Mouse (Mus musculus): Measurements from ENCODE around the gene Dhodh. TPM values are rescaled to one million over a fixed set of nuclear protein-coding genes. Genes with fewer than 3 reads are reported as not detected.

Dhodh gene
- polyA plus RNA-seq, 1 experiment from 2014 or later: 17.2 TPM

DNA sequence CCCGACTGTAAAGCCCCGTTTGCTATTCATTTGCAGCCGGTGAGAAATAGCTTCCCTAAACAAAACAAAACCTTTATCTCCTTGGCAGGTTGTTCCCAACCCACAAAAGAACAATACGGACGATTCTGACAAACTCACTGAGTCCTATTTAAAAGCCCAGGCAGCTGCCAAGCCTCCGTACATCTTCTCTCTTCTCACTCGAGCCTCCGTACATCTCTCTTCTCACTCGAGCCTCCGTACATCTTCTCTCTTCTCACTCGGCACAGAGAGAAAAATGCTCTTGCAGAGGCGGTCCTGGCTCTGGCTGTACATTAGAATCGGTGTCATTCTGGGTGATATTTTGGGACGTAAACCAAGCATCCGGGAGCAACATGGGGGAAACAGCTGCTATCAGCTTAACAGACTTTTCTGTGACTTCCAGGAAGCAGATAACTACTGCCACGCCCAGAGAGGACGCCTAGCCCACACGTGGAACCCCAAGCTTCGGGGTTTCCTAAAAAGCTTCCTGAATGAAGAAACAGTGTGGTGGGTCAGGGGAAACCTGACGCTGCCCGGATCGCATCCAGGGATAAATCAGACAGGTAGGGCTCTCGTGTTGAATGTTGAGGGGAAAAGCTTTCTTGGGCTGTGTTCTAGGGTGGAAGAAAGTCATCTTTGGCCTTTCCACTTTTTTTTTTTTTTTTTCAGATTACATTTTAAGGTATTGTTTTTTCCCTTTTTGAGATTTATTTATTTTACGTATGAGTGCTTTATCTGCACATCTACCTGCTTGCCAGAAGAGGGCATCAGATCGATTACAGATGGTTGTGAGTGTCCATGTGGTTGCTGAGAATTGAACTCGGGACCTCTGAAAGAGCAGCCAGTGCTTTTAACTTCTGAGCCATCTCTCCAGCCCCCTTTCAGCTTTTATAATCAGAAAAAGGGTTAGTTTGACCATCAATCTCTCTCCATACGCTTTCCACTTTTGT lies 6.1 kb upstream of the Dhodh start, which contains the start of gene Pkd1l3:
Gene Pkd1l3 (plus strand): TSS at position 275 of the 968 bp plus-strand sequence.
- Histone ChIP-seq H3K27ac (replicated peaks) (no peak within 1 kb of the TSS; the same call in 1 of the 2 replicates), H3K36me3 (replicated peaks) (no peaks in the 10 kb centered on the region), H3K9ac (no peak within 1 kb of the TSS), H3K27me3 (no peaks in the 10 kb centered on the region), H3K4me2 (peak within 1 kb of the TSS; percentile 70), H3K4me1 (replicated peaks) (peaks cover 20% of the 10 kb centered on the region), H3K9me3 (replicated peaks) (no peaks in the 10 kb centered on the region), H3K4me3 (replicated peaks) (peak within 1 kb of the TSS; percentile 52)
- peak; percentile 34; the same call in 1 of the 2 replicates for ATAC-seq (ENCODE audit: insufficient read depth)
- 16% methylated on average over 27 of the region's 27 CpGs for WGBS (ENCODE audit: insufficient replicate concordance)

GRCm38 (mm10) chr8:109609153-109609502 lies 655 bp upstream of the Dhodh start:
- H3K4me3 ChIP-seq (replicated peaks): peak overlapping the region; percentile 74
- H3K9me3 ChIP-seq (replicated peaks): no peaks in the 10 kb centered on the region
- peak overlapping the region; percentile 75 for H3K9ac ChIP-seq
- no peak for ATAC-seq (ENCODE audit: insufficient read depth)
- H3K4me1 ChIP-seq (replicated peaks): peaks cover 27% of the 10 kb centered on the region
- H3K4me2 ChIP-seq: peak overlapping the region; percentile 94
- 13% methylated on average over 5 of the region's 5 CpGs for WGBS (ENCODE audit: insufficient replicate concordance)
- H3K27me3 ChIP-seq: no peaks in the 10 kb centered on the region
- peak overlapping the region; percentile 97 for H3K27ac ChIP-seq (replicated peaks)
- peaks cover 5% of the 10 kb centered on the region for H3K36me3 ChIP-seq (replicated peaks)

- Histone ChIP-seq H3K4me1 (replicated peaks) (peaks cover 23% of the 10 kb centered on the region), H3K27ac (replicated peaks) (peak overlapping the region; percentile 97), H3K9me3 (replicated peaks) (no peaks in the 10 kb centered on the region), H3K9ac (peak overlapping the region; percentile 57), H3K4me2 (peak overlapping the region; percentile 94), H3K27me3 (no peaks in the 10 kb centered on the region), H3K4me3 (replicated peaks) (peak overlapping the region; percentile 74), H3K36me3 (replicated peaks) (peaks cover 18% of the 10 kb centered on the region)
- no peak for ATAC-seq (ENCODE audit: insufficient read depth)
- 2% methylated on average over 12 of the region's 12 CpGs for WGBS (ENCODE audit: insufficient replicate concordance)
Measured at GRCm38 (mm10) chr8:109607650-109608049, 823 bp downstream of the Dhodh start.

DNA sequence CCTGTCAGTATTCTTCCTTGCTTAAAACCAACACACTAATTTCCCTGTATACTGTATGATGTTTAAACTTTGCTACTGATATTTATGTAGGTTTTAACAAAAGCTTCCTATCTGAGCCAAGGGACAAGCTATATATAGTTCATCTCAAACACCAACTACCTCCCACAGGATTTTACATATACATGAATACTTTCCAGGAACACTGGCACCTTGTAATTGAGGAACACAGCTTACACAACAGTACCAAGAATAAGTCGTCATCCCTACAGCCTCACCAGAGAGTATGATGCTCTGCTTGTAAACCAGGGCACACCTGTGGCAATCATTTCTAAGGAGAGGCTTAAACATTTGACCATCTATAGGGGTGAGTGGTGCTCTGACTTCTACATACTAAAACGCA lies 1.7 kb downstream of the Dhodh start:
- H3K4me1 ChIP-seq (replicated peaks): peaks cover 23% of the 10 kb centered on the region
- peaks cover 23% of the 10 kb centered on the region for H3K36me3 ChIP-seq (replicated peaks)
- WGBS (ENCODE audit: insufficient replicate concordance): 50% methylated on average over 2 of the region's 2 CpGs
- no peak overlapping the region for H3K4me3 ChIP-seq (replicated peaks)
- H3K9me3 ChIP-seq (replicated peaks): no peaks in the 10 kb centered on the region
- no peak for ATAC-seq (ENCODE audit: insufficient read depth)
- H3K4me2 ChIP-seq: no peak overlapping the region; the same call in 1 of the 2 replicates
- H3K27me3 ChIP-seq: no peaks in the 10 kb centered on the region
- no peak overlapping the region for H3K9ac ChIP-seq
- no peak overlapping the region for H3K27ac ChIP-seq (replicated peaks)

DNA sequence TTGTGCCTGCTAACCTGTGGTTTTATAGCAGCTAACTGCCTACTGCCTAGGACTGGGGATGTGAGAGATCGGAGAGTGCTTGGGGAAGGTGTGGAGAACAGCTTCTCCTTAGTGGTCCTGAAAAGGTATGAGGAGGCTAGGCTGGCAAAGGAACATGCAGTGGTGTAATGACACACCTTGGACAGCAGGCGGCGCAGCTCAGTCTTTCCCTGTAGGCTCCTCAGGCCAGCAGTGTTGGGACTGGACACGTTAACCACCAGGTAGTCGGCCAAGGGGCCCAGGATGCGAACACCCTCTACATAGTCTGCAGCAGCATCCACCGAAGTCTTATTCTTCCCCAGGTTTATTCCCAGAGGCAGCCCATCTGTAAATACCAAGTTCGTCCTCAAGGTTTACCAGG lies 12.6 kb downstream of the Dhodh start:
- Histone ChIP-seq H3K27me3 (no peaks in the 10 kb centered on the region), H3K4me1 (replicated peaks) (peaks cover 6% of the 10 kb centered on the region; the same call in 1 of the 2 replicates), H3K9me3 (replicated peaks) (no peaks in the 10 kb centered on the region), H3K27ac (replicated peaks) (no peak overlapping the region), H3K36me3 (replicated peaks) (peaks cover 25% of the 10 kb centered on the region), H3K9ac (no peak overlapping the region), H3K4me2 (no peak overlapping the region), H3K4me3 (replicated peaks) (no peak overlapping the region)
- ATAC-seq (ENCODE audit: insufficient read depth): no peak
- WGBS (ENCODE audit: insufficient replicate concordance): 47% methylated on average over 8 of the region's 8 CpGs

- peaks cover 6% of the 10 kb centered on the region; the same call in 1 of the 2 replicates for H3K4me1 ChIP-seq (replicated peaks)
- peaks cover 25% of the 10 kb centered on the region for H3K36me3 ChIP-seq (replicated peaks)
- H3K27me3 ChIP-seq: no peaks in the 10 kb centered on the region
- H3K4me3 ChIP-seq (replicated peaks): no peak overlapping the region
- no peak overlapping the region for H3K4me2 ChIP-seq
- no peaks in the 10 kb centered on the region for H3K9me3 ChIP-seq (replicated peaks)
- no peak overlapping the region for H3K27ac ChIP-seq (replicated peaks)
- WGBS (ENCODE audit: insufficient replicate concordance): 64% methylated on average over 6 of the region's 6 CpGs
- H3K9ac ChIP-seq: no peak overlapping the region
- no peak for ATAC-seq (ENCODE audit: insufficient read depth)
Measured at GRCm38 (mm10) chr8:109593117-109593788, 15.2 kb downstream of the Dhodh start.

GRCm38 (mm10) chr8:109592164-109592563 lies 16.3 kb downstream of the Dhodh start:
- peaks cover 23% of the 10 kb centered on the region for H3K36me3 ChIP-seq (replicated peaks)
- no peak overlapping the region for H3K4me3 ChIP-seq (replicated peaks)
- H3K27ac ChIP-seq (replicated peaks): no peak overlapping the region
- ATAC-seq (ENCODE audit: insufficient read depth): no peak
- WGBS (ENCODE audit: insufficient replicate concordance): 61% methylated on average over 5 of the region's 5 CpGs
- no peak overlapping the region for H3K4me2 ChIP-seq
- peaks cover 6% of the 10 kb centered on the region; the same call in 1 of the 2 replicates for H3K4me1 ChIP-seq (replicated peaks)
- no peaks in the 10 kb centered on the region for H3K9me3 ChIP-seq (replicated peaks)
- H3K9ac ChIP-seq: no peak overlapping the region
- no peaks in the 10 kb centered on the region for H3K27me3 ChIP-seq

DNA sequence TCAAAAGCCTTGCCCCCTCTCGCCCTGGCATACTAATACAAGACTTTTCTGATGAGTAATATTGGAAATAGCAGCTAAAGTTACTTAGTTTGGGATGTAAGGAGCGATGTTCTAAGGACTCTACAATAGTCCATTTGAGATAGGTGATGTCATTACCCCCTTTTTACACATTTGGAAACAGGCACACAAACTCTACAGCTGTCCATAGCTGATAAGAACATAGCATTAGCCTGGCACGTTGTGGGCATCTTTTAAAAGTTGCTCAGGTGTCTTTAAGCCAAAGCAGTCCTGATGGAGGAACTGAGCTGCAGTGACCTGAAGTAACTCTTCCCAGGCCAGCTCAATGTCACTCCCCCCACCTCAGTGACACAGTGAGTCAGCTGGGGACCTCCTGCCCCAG lies 17.1 kb downstream of the Dhodh start:
- Histone ChIP-seq H3K4me3 (replicated peaks) (no peak overlapping the region), H3K36me3 (replicated peaks) (peaks cover 18% of the 10 kb centered on the region), H3K27ac (replicated peaks) (no peak overlapping the region), H3K9ac (no peak overlapping the region), H3K4me1 (replicated peaks) (peaks cover 6% of the 10 kb centered on the region; the same call in 1 of the 2 replicates), H3K27me3 (no peaks in the 10 kb centered on the region), H3K9me3 (replicated peaks) (no peaks in the 10 kb centered on the region), H3K4me2 (no peak overlapping the region)
- 53% methylated on average over 3 of the region's 3 CpGs for WGBS (ENCODE audit: insufficient replicate concordance)
- ATAC-seq (ENCODE audit: insufficient read depth): no peak

DNA sequence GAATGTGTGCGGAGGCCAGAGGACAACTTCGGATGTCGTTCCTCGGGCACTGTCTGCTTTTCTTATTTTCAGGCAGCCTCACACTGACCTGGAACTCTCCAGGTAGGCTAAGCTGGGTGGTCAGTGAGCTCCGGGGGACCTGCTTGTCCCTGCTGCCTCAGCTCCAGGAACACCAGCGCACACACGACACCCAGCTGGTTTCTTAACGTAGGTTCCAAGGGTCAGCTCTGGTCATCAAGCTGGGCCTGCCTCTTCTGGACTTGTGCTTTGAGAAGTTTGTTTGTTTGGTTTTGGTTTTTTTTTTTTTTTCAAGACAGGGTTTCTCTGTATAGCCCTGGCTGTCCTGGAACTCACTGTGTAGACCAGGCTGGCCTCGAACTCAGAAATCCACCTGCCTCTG lies 17.6 kb downstream of the Dhodh start:
- Histone ChIP-seq H3K4me3 (replicated peaks) (no peak overlapping the region), H3K27ac (replicated peaks) (no peak overlapping the region), H3K4me1 (replicated peaks) (peaks cover 8% of the 10 kb centered on the region; the same call in 1 of the 2 replicates), H3K9me3 (replicated peaks) (no peaks in the 10 kb centered on the region), H3K36me3 (replicated peaks) (peaks cover 18% of the 10 kb centered on the region), H3K4me2 (no peak overlapping the region), H3K9ac (no peak overlapping the region), H3K27me3 (no peaks in the 10 kb centered on the region)
- ATAC-seq (ENCODE audit: insufficient read depth): no peak
- 80% methylated on average over 9 of the region's 9 CpGs for WGBS (ENCODE audit: insufficient replicate concordance)

DNA sequence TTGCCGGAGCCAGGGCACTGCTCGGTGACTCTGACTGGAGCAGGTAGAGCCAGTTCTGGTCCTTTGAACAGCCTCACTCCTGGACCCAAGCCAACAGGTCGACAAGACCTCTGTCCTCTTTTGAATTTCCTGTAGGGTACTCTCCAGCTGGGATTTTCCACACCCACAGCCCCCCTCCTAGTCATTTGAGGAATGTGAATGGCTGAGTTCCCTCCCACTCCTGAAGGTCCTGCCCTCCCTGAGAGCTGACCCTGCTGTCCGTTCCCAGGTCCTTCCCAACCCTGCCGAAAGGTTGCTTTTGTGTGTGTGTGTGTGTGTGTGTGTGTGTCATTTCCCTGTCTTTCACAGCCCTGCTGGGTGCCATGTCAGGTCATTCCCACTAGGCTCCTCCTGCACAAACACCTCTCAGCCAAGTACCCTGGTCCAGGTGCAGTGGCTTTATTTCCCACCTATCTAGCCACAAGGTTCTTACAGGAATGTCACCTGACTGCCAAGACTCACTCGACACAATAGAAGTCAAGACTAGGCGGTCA lies 21.4 kb downstream of the Dhodh start:
- H3K27me3 ChIP-seq: no peaks in the 10 kb centered on the region
- H3K4me2 ChIP-seq: no peak overlapping the region
- H3K4me3 ChIP-seq (replicated peaks): no peak overlapping the region
- 44% methylated on average over 7 of the region's 7 CpGs for WGBS (ENCODE audit: insufficient replicate concordance)
- ATAC-seq (ENCODE audit: insufficient read depth): peak; percentile 67
- peak overlapping the region; percentile 33 for H3K27ac ChIP-seq (replicated peaks)
- no peak overlapping the region for H3K9ac ChIP-seq
- no peaks in the 10 kb centered on the region for H3K36me3 ChIP-seq (replicated peaks)
- H3K4me1 ChIP-seq (replicated peaks): peaks cover 19% of the 10 kb centered on the region; the same call in 1 of the 2 replicates
- H3K9me3 ChIP-seq (replicated peaks): no peaks in the 10 kb centered on the region

DNA sequence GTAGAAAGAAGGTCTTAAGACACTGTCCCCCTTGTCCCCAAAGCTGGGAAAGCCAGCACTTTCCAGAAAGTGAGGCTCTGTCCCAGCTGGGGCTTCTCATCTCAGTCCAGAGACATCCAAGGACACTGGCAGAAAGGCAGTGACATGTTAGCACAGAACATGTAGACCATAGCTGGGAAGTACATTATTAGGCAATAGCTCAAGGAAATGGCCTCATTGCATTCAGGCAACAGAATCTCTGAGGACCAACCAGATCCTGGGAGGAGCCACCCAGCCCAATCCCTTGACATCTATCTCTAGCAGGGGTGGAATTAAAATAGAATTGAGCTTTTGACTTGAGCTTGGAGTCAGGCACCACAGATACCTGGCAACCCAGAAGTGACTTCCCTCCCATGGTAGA lies 22.8 kb downstream of the Dhodh start:
- Histone ChIP-seq H3K4me2 (no peak overlapping the region), H3K9me3 (replicated peaks) (no peaks in the 10 kb centered on the region), H3K27me3 (no peaks in the 10 kb centered on the region), H3K4me3 (replicated peaks) (no peak overlapping the region), H3K36me3 (replicated peaks) (no peaks in the 10 kb centered on the region), H3K9ac (no peak overlapping the region), H3K4me1 (replicated peaks) (peaks cover 13% of the 10 kb centered on the region; the same call in 1 of the 2 replicates), H3K27ac (replicated peaks) (peak overlapping the region; percentile 45)
- no peak for ATAC-seq (ENCODE audit: insufficient read depth)
